ENCODE assay signal across 20 mouse cellular contexts in genomic region chr13:80946034-80946433, GRCm38 (mm10).
DNase-seq lines count a peak whose midpoint lies in the region; TF ChIP-seq lines count a peak whose summit lies in the region.
"Had no signal": no experiment of that assay in that cellular context is flagged by ENCODE, and none has a peak within 500 bp of the region (broad histone marks: within the 10 kb centered on the region; RNA-seq: fewer than 3 reads in every experiment).

No protein-coding gene starts in this region.

- no peaks in the 10 kb centered on the region for H3K79me2 ChIP-seq in MEL (ENCODE audit: control insufficient read depth, insufficient read depth, low read length, poor library complexity)

- peaks cover 0 to 4% of the 10 kb centered on the region in 2 experiments; a peak in 2 of 4 replicates for H3K36me3 ChIP-seq in MEL (ENCODE audit: control insufficient read depth in 1 of 2, insufficient read depth in 2 of 2, low read length in 2 of 2)
- H3K36me3 ChIP-seq: G1E had no signal

- peak in 1 of 2 experiments; percentile 45; a peak in 1 of 4 replicates for TF ChIP-seq EP300 in MEL (IDR thresholded peaks at IDR 0.05; ENCODE audit: low read depth in 1 of 2, low read length in 2 of 2)

- DNase-seq in layer of hippocampus, adult 2 months (ENCODE audit: low spot score in 2 of 2) = no peak
- no peak for DNase-seq in layer of hippocampus, postnatal 14 days (ENCODE audit: low spot score in 2 of 2)
- no peak for DNase-seq in left cerebral cortex, adult 2 months (ENCODE audit: extremely low spot score in 1 of 2, low spot score in 2 of 2)
- no peak for DNase-seq in left cerebral cortex, postnatal 10 days (ENCODE audit: extremely low spot score in 1 of 2, low spot score in 2 of 2)
- no peak for DNase-seq in MEL (ENCODE audit: low read depth, low spot score)
- DNase-seq in frontal cortex, postnatal 36 days (ENCODE audit: low spot score in 2 of 2) = no peak
- DNase-seq in lung, postnatal 14 days = no peak
- DNase-seq: adrenal gland, adult 8-10 months; adrenal gland, postnatal 10 days; adrenal gland, postnatal 14 days; adrenal gland, postnatal 25 days; adrenal gland, postnatal 36 days; B cell, adult 2 months; cerebellum, adult 11 months; cerebellum, adult 11-12 months; cerebellum, adult 18-20 months had no signal

- H3K27ac ChIP-seq in layer of hippocampus, adult 2 months = peak overlapping the region; percentile 69
- peak overlapping the region; percentile 13 for H3K27ac ChIP-seq in left cerebral cortex, adult 2 months
- H3K27ac ChIP-seq in MEL (ENCODE audit: control insufficient read depth, low read depth, low read length) = no peak overlapping the region
- peak overlapping the region; percentile 65 for H3K27ac ChIP-seq in cortical plate, adult 2 months (ENCODE audit: insufficient read depth, low read length)

- H3K27me3 ChIP-seq in MEL (ENCODE audit: control insufficient read depth in 1 of 2, insufficient read depth in 2 of 2, low read length in 2 of 2) = peaks cover 0 to 2% of the 10 kb centered on the region in 2 experiments; a peak in 1 of 4 replicates
- H3K27me3 ChIP-seq: CH12.LX, Patski had no signal

- no peak overlapping the region for H3K4me3 ChIP-seq in layer of hippocampus, adult 2 months
- H3K4me3 ChIP-seq in left cerebral cortex, adult 2 months = no peak overlapping the region
- no peak overlapping the region for H3K4me3 ChIP-seq in MEL (ENCODE audit: control insufficient read depth in 1 of 2, insufficient read depth in 1 of 2, low read depth in 2 of 2, low read length in 2 of 2)
- no peak overlapping the region for H3K4me3 ChIP-seq in cortical plate, adult 2 months (ENCODE audit: insufficient read depth, low read length)

- intact Hi-C loops in left cerebral cortex, adult 2 months (cut with DNase I) = no loop called here
- intact Hi-C loops in left cerebral cortex, postnatal 10 days (cut with DNase I) = no loop called here

- TF ChIP-seq POLR2A in MEL (IDR thresholded peaks at IDR 0.05; ENCODE audit: control insufficient read depth in 1 of 2, insufficient read depth in 1 of 2, low read depth in 1 of 2, low read length in 2 of 2, poor library complexity in 1 of 2) = no peak
- no peak for TF ChIP-seq POLR2A in cortical plate, adult 2 months (IDR thresholded peaks at IDR 0.05; ENCODE audit: extremely low read depth, insufficient read depth, low read length)

- no peak overlapping the region for H3K9ac ChIP-seq in MEL (ENCODE audit: control insufficient read depth, low read depth, low read length, poor library complexity, severe bottlenecking)

- H3K4me1 ChIP-seq in MEL (ENCODE audit: control insufficient read depth in 1 of 2, insufficient read depth in 2 of 2, low read length in 2 of 2) = peaks cover 0 to 5% of the 10 kb centered on the region in 2 experiments; a peak in 1 of 4 replicates
- H3K4me1 ChIP-seq in cortical plate, adult 2 months (ENCODE audit: control insufficient read depth, insufficient read depth, low read length) = no peaks in the 10 kb centered on the region

- H3K9me3 ChIP-seq in MEL (replicated peaks; ENCODE audit: insufficient read depth, low read length) = no peaks in the 10 kb centered on the region
- H3K9me3 ChIP-seq: G1E had no signal

- no peak for TF ChIP-seq RAD21 in MEL (IDR thresholded peaks at IDR 0.05; ENCODE audit: low read depth, low read length)

- TF ChIP-seq CTCF in layer of hippocampus, adult 2 months (conservative IDR thresholded peaks at IDR 0.05) = no peak
- no peak for TF ChIP-seq CTCF in left cerebral cortex, adult 2 months (IDR thresholded peaks at IDR 0.05)
- no peak for TF ChIP-seq CTCF in MEL (IDR thresholded peaks at IDR 0.05 in 2 of 3, conservative IDR thresholded peaks at IDR 0.05 in 1 of 3; ENCODE audit: control insufficient read depth in 1 of 3, insufficient read depth in 1 of 3, low read depth in 2 of 3, low read length in 3 of 3, poor library complexity in 1 of 3, severe bottlenecking in 1 of 3)
- no peak for TF ChIP-seq CTCF in cortical plate, adult 2 months (IDR thresholded peaks at IDR 0.05; ENCODE audit: extremely low read depth, insufficient read depth, low read length)

TF ChIP-seq in MEL, 35 proteins besides CTCF, POLR2A, EP300 and RAD21:
- no peak for TF ChIP-seq MEF2A (IDR thresholded peaks at IDR 0.05; ENCODE audit: extremely low read depth, insufficient replicate concordance, low read depth, low read length, poor library complexity, severe bottlenecking)
- 0 out of 2 replicates have a peak, but pooled peaks have one; percentile 31 for TF ChIP-seq ETS1 (IDR thresholded peaks at IDR 0.05; ENCODE audit: low read depth, low read length)
- TF ChIP-seq TCF12 (IDR thresholded peaks at IDR 0.05; ENCODE audit: low read depth, low read length) = 0 out of 2 replicates have a peak, but pooled peaks have one; percentile 41
- no peak for TF ChIP-seq MXI1 (IDR thresholded peaks at IDR 0.05; ENCODE audit: low read depth, low read length)
- peak; percentile 74 for TF ChIP-seq GATA1 (IDR thresholded peaks at IDR 0.05; ENCODE audit: low read depth, low read length)
- TF ChIP-seq RCOR1 (IDR thresholded peaks at IDR 0.05; ENCODE audit: low read depth, low read length) = peak; percentile 81
TF ChIP-seq in MEL: peak in this region for 4.
